Mouse (Mus musculus) bone marrow, adult 2 months (tissue): Measurements from ENCODE around the gene Coro6.

Experiments used
- CTCF ChIP-seq: fragments of 200-500 bp; IDR thresholded peaks from 2 replicates; pipeline ENCODE4 v1.5.1; 2011; ENCODE audit warnings: low read length, control low read depth; ENCODE audit not compliant: control insufficient read depth, insufficient read depth
- POLR2A ChIP-seq: fragments of 200-500 bp; IDR thresholded peaks from 2 replicates; pipeline ENCODE4 v1.6.1; 2011; ENCODE audit warnings: low read depth, mild to moderate bottlenecking, control low read depth, low read length, borderline replicate concordance; ENCODE audit not compliant: control insufficient read depth

- TF ChIP-seq CTCF: no peak
- TF ChIP-seq POLR2A: no peak
Observed at GRCm38 (mm10) chr11:77466544-77466943, 4.3 kb downstream of the Coro6 start.
